Mouse (Mus musculus): ENCODE results near the gene Grtp1. TPM values are rescaled to one million over a fixed set of nuclear protein-coding genes. Genes with fewer than 3 reads are reported as not detected.
"Not testable (repeated sequence)": the region's sequence is repeated elsewhere in the genome, so short reads cannot be mapped to it uniquely, and the experiment has no call there.

The Grtp1 gene
- polyA plus RNA-seq, 1 experiment: 3.5 TPM

- no peak for TF ChIP-seq USF1 (IDR thresholded peaks at IDR 0.05; ENCODE audit: low read depth)
- no peak for TF ChIP-seq MAX (IDR thresholded peaks at IDR 0.05)
- no peak for TF ChIP-seq FOSL1 (IDR thresholded peaks at IDR 0.05; ENCODE audit: insufficient read depth, low read length, poor library complexity, severe bottlenecking)
- TF ChIP-seq MYOD1 (IDR thresholded peaks at IDR 0.05; ENCODE audit: control insufficient read depth, insufficient read length, low read depth): no peak
- peaks cover 25% of the 10 kb centered on the region for H3K36me3 ChIP-seq (ENCODE audit: control insufficient read depth, insufficient read depth)
- H3K27me3 ChIP-seq (ENCODE audit: control insufficient read depth, insufficient read depth, insufficient read length): no peaks in the 10 kb centered on the region
- H3ac ChIP-seq (ENCODE audit: control insufficient read depth, insufficient read length, low read depth): no peak overlapping the region
- H3K79me3 ChIP-seq (ENCODE audit: low read depth): no peaks in the 10 kb centered on the region
- H3K4me3 ChIP-seq (ENCODE audit: insufficient read depth, poor library complexity, severe bottlenecking): no peak overlapping the region
- no peaks in the 10 kb centered on the region for H3K79me2 ChIP-seq (ENCODE audit: control insufficient read depth, insufficient read depth)
Measured at GRCm38 (mm10) chr8:13149866-13150265, 50.6 kb downstream of the Grtp1 start.

GRCm38 (mm10) chr8:13149287-13149686 lies 51.1 kb downstream of the Grtp1 start:
- Histone ChIP-seq H3K36me3 (ENCODE audit: control insufficient read depth, insufficient read depth) (peaks cover 25% of the 10 kb centered on the region), H3K79me2 (ENCODE audit: control insufficient read depth, insufficient read depth) (no peaks in the 10 kb centered on the region), H3ac (ENCODE audit: control insufficient read depth, insufficient read length, low read depth) (no peak overlapping the region), H3K27me3 (ENCODE audit: control insufficient read depth, insufficient read depth, insufficient read length) (no peaks in the 10 kb centered on the region), H3K79me3 (ENCODE audit: low read depth) (no peaks in the 10 kb centered on the region), H3K4me3 (ENCODE audit: insufficient read depth, poor library complexity, severe bottlenecking) (no peak overlapping the region)
- TF ChIP-seq MYOD1 (IDR thresholded peaks at IDR 0.05; ENCODE audit: control insufficient read depth, insufficient read length, low read depth) (no peak), MYOG (IDR thresholded peaks at IDR 0.05; ENCODE audit: control insufficient read depth, extremely low read depth, insufficient read length) (no peak), CEBPB (IDR thresholded peaks at IDR 0.05; ENCODE audit: low read depth) (no peak), CTCF (IDR thresholded peaks at IDR 0.05; ENCODE audit: control insufficient read depth, insufficient read depth, insufficient read length) (no peak), USF1 (IDR thresholded peaks at IDR 0.05; ENCODE audit: low read depth) (no peak), MAX (IDR thresholded peaks at IDR 0.05) (no peak), FOSL1 (IDR thresholded peaks at IDR 0.05; ENCODE audit: insufficient read depth, low read length, poor library complexity, severe bottlenecking) (no peak)

GRCm38 (mm10) chr8:13148476-13148875 lies 51.9 kb downstream of the Grtp1 start:
- no peak overlapping the region for H3K4me3 ChIP-seq (ENCODE audit: insufficient read depth, poor library complexity, severe bottlenecking)
- no peak overlapping the region for H3ac ChIP-seq (ENCODE audit: control insufficient read depth, insufficient read length, low read depth)
- H3K27me3 ChIP-seq (ENCODE audit: control insufficient read depth, insufficient read depth, insufficient read length): no peaks in the 10 kb centered on the region
- no peaks in the 10 kb centered on the region for H3K79me3 ChIP-seq (ENCODE audit: low read depth)
- H3K79me2 ChIP-seq (ENCODE audit: control insufficient read depth, insufficient read depth): no peaks in the 10 kb centered on the region
- TF ChIP-seq CEBPB (IDR thresholded peaks at IDR 0.05; ENCODE audit: low read depth) (no peak), CTCF (IDR thresholded peaks at IDR 0.05; ENCODE audit: control insufficient read depth, insufficient read depth, insufficient read length) (no peak), USF1 (IDR thresholded peaks at IDR 0.05; ENCODE audit: low read depth) (no peak), MYOD1 (IDR thresholded peaks at IDR 0.05; ENCODE audit: control insufficient read depth, insufficient read length, low read depth) (no peak), MYOG (IDR thresholded peaks at IDR 0.05; ENCODE audit: control insufficient read depth, extremely low read depth, insufficient read length) (no peak), FOSL1 (IDR thresholded peaks at IDR 0.05; ENCODE audit: insufficient read depth, low read length, poor library complexity, severe bottlenecking) (no peak), MAX (IDR thresholded peaks at IDR 0.05) (no peak)
- H3K36me3 ChIP-seq (ENCODE audit: control insufficient read depth, insufficient read depth): peaks cover 31% of the 10 kb centered on the region

DNA sequence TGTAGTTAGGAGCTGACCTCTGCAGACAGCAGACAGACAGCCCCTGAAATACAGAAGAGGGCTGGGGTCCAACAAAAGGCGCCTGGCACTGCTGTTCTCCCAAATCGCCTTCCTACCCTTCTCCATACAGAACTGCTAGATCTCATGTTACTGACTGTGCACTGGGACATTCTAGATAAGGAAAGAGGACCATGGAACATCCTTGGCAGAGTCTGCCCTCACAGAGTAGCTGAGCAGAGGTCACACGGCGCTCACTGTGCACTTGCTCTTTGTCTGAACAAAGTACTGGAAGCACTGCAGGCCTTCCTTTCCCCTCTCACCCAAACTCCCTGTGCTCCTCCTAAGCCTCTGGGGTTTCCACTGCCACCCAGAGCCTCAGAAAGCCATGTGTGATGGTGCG lies 58.7 kb downstream of the Grtp1 start:
- no peaks in the 10 kb centered on the region for H3K79me2 ChIP-seq (ENCODE audit: control insufficient read depth, insufficient read depth)
- no peaks in the 10 kb centered on the region for H3K79me3 ChIP-seq (ENCODE audit: low read depth)
- TF ChIP-seq MYOG (IDR thresholded peaks at IDR 0.05; ENCODE audit: control insufficient read depth, extremely low read depth, insufficient read length) (no peak), CEBPB (IDR thresholded peaks at IDR 0.05; ENCODE audit: low read depth) (no peak), MYOD1 (IDR thresholded peaks at IDR 0.05; ENCODE audit: control insufficient read depth, insufficient read length, low read depth) (no peak), FOSL1 (IDR thresholded peaks at IDR 0.05; ENCODE audit: insufficient read depth, low read length, poor library complexity, severe bottlenecking) (no peak), USF1 (IDR thresholded peaks at IDR 0.05; ENCODE audit: low read depth) (no peak), MAX (IDR thresholded peaks at IDR 0.05) (no peak), CTCF (IDR thresholded peaks at IDR 0.05; ENCODE audit: control insufficient read depth, insufficient read depth, insufficient read length) (no peak)
- no peaks in the 10 kb centered on the region for H3K27me3 ChIP-seq (ENCODE audit: control insufficient read depth, insufficient read depth, insufficient read length)
- peaks cover 79% of the 10 kb centered on the region for H3K36me3 ChIP-seq (ENCODE audit: control insufficient read depth, insufficient read depth)
- H3K4me3 ChIP-seq (ENCODE audit: insufficient read depth, poor library complexity, severe bottlenecking): no peak overlapping the region
- no peak overlapping the region for H3ac ChIP-seq (ENCODE audit: control insufficient read depth, insufficient read length, low read depth)

- no peak for TF ChIP-seq CEBPB (IDR thresholded peaks at IDR 0.05; ENCODE audit: low read depth)
- no peak for TF ChIP-seq USF1 (IDR thresholded peaks at IDR 0.05; ENCODE audit: low read depth)
- TF ChIP-seq FOSL1 (IDR thresholded peaks at IDR 0.05; ENCODE audit: insufficient read depth, low read length, poor library complexity, severe bottlenecking): no peak
- no peak for TF ChIP-seq MYOD1 (IDR thresholded peaks at IDR 0.05; ENCODE audit: control insufficient read depth, insufficient read length, low read depth)
- TF ChIP-seq CTCF (IDR thresholded peaks at IDR 0.05; ENCODE audit: control insufficient read depth, insufficient read depth, insufficient read length): no peak
- no peak for TF ChIP-seq MYOG (IDR thresholded peaks at IDR 0.05; ENCODE audit: control insufficient read depth, extremely low read depth, insufficient read length)
- Histone ChIP-seq H3ac (ENCODE audit: control insufficient read depth, insufficient read length, low read depth) (no peak overlapping the region), H3K79me3 (ENCODE audit: low read depth) (no peaks in the 10 kb centered on the region), H3K36me3 (ENCODE audit: control insufficient read depth, insufficient read depth) (peaks cover 74% of the 10 kb centered on the region), H3K27me3 (ENCODE audit: control insufficient read depth, insufficient read depth, insufficient read length) (no peaks in the 10 kb centered on the region), H3K79me2 (ENCODE audit: control insufficient read depth, insufficient read depth) (no peaks in the 10 kb centered on the region), H3K4me3 (ENCODE audit: insufficient read depth, poor library complexity, severe bottlenecking) (no peak overlapping the region)
Measured at GRCm38 (mm10) chr8:13139641-13140182, 60.7 kb downstream of the Grtp1 start.

DNA sequence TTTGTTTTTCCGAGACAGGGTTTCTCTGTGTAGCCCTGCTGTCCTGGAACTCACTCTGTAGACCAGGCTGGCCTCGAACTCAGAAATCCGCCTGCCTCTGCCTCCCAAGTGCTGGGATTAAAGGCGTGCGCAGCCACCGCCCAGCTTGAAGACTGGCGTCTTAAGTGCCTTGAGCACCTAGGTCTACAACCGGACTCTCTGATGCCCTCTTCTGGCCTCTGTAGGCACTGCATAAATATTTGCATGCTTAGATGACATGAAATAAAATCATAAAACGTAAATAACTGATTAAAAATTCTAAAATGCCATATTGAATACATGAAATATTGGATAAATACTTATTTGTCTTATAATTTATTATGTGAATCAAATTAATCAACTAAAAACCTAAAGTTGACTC lies 68.2 kb downstream of the Grtp1 start:
- H3K4me3 ChIP-seq (ENCODE audit: insufficient read depth, poor library complexity, severe bottlenecking); H3K79me3 ChIP-seq (ENCODE audit: low read depth); H3K79me2 ChIP-seq (ENCODE audit: control insufficient read depth, insufficient read depth); H3ac ChIP-seq (ENCODE audit: control insufficient read depth, insufficient read length, low read depth); H3K27me3 ChIP-seq (ENCODE audit: control insufficient read depth, insufficient read depth, insufficient read length): not testable (repeated sequence)
- peaks cover 67% of the 10 kb centered on the region for H3K36me3 ChIP-seq (ENCODE audit: control insufficient read depth, insufficient read depth)

All from C2C12 (cell line).